13 mouse cellular contexts compared by ENCODE assay signal in the genomic region with DNA sequence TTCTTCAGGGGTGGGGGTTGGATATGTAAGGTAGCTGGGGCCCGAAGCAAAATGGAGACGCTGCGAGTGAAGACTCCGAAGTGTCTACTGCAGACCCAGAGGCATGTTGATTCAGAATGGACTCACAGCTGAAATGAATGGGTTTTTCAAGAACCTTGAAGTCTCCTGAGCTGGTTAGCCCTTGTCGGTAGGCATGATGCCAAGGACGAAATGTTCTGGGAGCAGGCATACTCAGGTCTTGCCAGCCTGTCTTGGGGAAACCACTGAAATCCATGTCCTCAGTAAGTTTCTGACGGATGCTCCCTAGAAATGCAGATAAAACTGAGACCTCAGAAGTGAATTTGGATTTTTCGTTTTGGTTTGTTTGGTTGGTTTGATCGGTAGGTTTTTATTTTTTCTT.
DNase-seq lines count a peak whose midpoint lies in the region.
"Had no signal": no experiment of that assay in that cellular context is flagged by ENCODE, and none has a peak within 500 bp of the region (broad histone marks: within the 10 kb centered on the region; RNA-seq: fewer than 3 reads in every experiment).

No protein-coding gene starts in this region.

- peak; percentile 80 to 84 for DNase-seq in adrenal gland, adult (ENCODE audit: inconsistent age in 2 of 2, low spot score in 1 of 2)
- no peak for DNase-seq in adrenal gland, postnatal 4 days (ENCODE audit: low spot score in 2 of 2)
- peak; percentile 51 for DNase-seq in ovary, adult 18-20 months (ENCODE audit: low spot score)
- no peak for DNase-seq in ovary, postnatal 10 days (ENCODE audit: low spot score)
- DNase-seq in brain, adult 2 months (ENCODE audit: low read depth, low spot score): peak; percentile 40
- DNase-seq in testis, postnatal 10 days (ENCODE audit: low spot score): peak; percentile 57
- DNase-seq in frontal cortex, postnatal 36 days (ENCODE audit: low spot score in 2 of 2): no peak
- DNase-seq in spleen, postnatal 4 days (ENCODE audit: low spot score in 2 of 2): no peak
- DNase-seq: cerebellum, adult 9-11 months; kidney, adult 9 months; kidney, postnatal 25 days; liver, postnatal 0 days; right cerebral cortex, postnatal 25 days had no signal

Comparison
In these comparisons a context has a peak if more than half of its experiments do, and no peak if none do; other contexts are left out.
1. DNase-seq: peak in adrenal gland, adult (2 of 2), ovary, adult 18-20 months (single experiment), brain, adult 2 months (single experiment) and testis, postnatal 10 days (single experiment); none in adrenal gland, postnatal 4 days (0 of 2), ovary, postnatal 10 days (single experiment), frontal cortex, postnatal 36 days (0 of 2) and spleen, postnatal 4 days (0 of 2).